7 mouse cellular contexts compared by ENCODE assay signal in genomic region chr10:17733057-17733456, GRCm38 (mm10). TPM values are rescaled to one million over a fixed set of nuclear protein-coding genes. Genes with fewer than 3 reads are reported as not detected.
DNase-seq lines count a peak whose midpoint lies in the region; ATAC-seq and TF ChIP-seq lines count a peak whose summit lies in the region.

No protein-coding gene starts in this region.

- peak; percentile 91 for DNase-seq in MN1 (ENCODE audit: low spot score)
- DNase-seq in brain, embryonic 14.5 days (ENCODE audit: low read depth), result peak; percentile 92
- DNase-seq in fibroblast of lung, adult 2 months (ENCODE audit: low read depth), result peak; percentile 53
- DNase-seq in heart, postnatal 25 days (ENCODE audit: low spot score), result peak; percentile 29
- DNase-seq in layer of hippocampus, adult 9-11 months, result peak; percentile 67
- peak; percentile 63 to 64 for DNase-seq in right cerebral cortex, postnatal 36 days (ENCODE audit: low spot score in 2 of 2)

- peak; percentile 97 for ATAC-seq in megakaryocyte progenitor cell, adult 5-6 weeks (replicated peaks; ENCODE audit: poor library complexity)

- TF ChIP-seq CTCF in brain, embryonic 14.5 days (IDR thresholded peaks at IDR 0.05; ENCODE audit: borderline replicate concordance, extremely low read depth, insufficient read depth, insufficient read length), result peak; percentile 74; the same call in 1 of the 2 replicates

- intact Hi-C loops in heart, postnatal 25 days (cut with DNase I), result loop anchor here (1.0 to 5.0 kb wide), 5 partner anchors 62 to 464 kb away; partner anchors contain the start of genes Heca and Reps1

- TF ChIP-seq POLR2A in brain, embryonic 14.5 days (IDR thresholded peaks at IDR 0.05; ENCODE audit: borderline replicate concordance, extremely low read depth, insufficient read depth, insufficient read length, poor library complexity, severe bottlenecking), result no peak

RNA-seq across cellular contexts. Expression of gene Cited2, which starts 10.0 kb away (rescaled TPM):
- 105 and 113 TPM in 2 replicates for polyA plus RNA-seq in brain, embryonic 14.5 days (2012; rRNA removed)
- total RNA-seq in heart, postnatal 25 days (2021), result 10 to 100 TPM; 42.8 to 47.9 TPM
- 195 and 231 TPM in 2 replicates for total RNA-seq in megakaryocyte progenitor cell, adult 5-6 weeks (2015)
- total RNA-seq in megakaryocyte progenitor cell, adult 5-6 weeks (2017), result 49.9 and 57.5 TPM in 2 replicates

Comparison
In these comparisons a context has a peak if more than half of its experiments do, and no peak if none do; other contexts are left out.
1. Peak in every context shown above with its lines: DNase-seq and ATAC-seq.
2. DNase-seq: peak in every context shown above with its lines; median percentile 92 in brain, embryonic 14.5 days; 91 in MN1; 67 in layer of hippocampus, adult 9-11 months; 64 in right cerebral cortex, postnatal 36 days; 53 in fibroblast of lung, adult 2 months; 29 in heart, postnatal 25 days.